Mouse (Mus musculus) CD4-positive naive resting alpha-beta T cell, adult 57 days (primary cell): Measurements from ENCODE around the gene Tmem53. TPM values are rescaled to one million over a fixed set of nuclear protein-coding genes. Genes with fewer than 3 reads are reported as not detected.

Experiments
- total RNA-seq: library from RNA; stranded (reverse); gene quantifications from one replicate; pipeline ENCODE4 v1.2.4, GENCODE M21; 2023

Gene Tmem53
- not detected for total RNA-seq

GRCm38 (mm10) chr4:117251801-117252316, at the start of gene Tmem53, which contains the start of gene Armh1:
Gene Tmem53 (plus strand): TSS chr4:117251951.
Gene Armh1 (minus strand): TSS chr4:117252125.

Other genes with a start within 250 kb of the Tmem53 start
- gene Eif2b3, start 232.5 kb upstream of the Tmem53 start, total RNA-seq, result 27.5 TPM
- 0.21 TPM for gene Ptch2, start 155.9 kb upstream of the Tmem53 start, total RNA-seq
- gene Btbd19, start 126.2 kb upstream of the Tmem53 start, total RNA-seq, result 22.4 TPM
- gene Tctex1d4, start 125.2 kb upstream of the Tmem53 start, total RNA-seq, result not detected
- gene Plk3, start 118.0 kb upstream of the Tmem53 start, total RNA-seq, result 57.1 TPM
- 2,782 TPM for gene Rps8, start 95.7 kb upstream of the Tmem53 start, total RNA-seq
- gene Kif2c, start 69.3 kb upstream of the Tmem53 start, total RNA-seq, result not detected
- not detected for gene Armh1, start 174 bp downstream of the Tmem53 start, total RNA-seq
- gene Rnf220, start 245.1 kb downstream of the Tmem53 start, total RNA-seq, result 171 TPM